Mouse (Mus musculus): ENCODE measurements at regions not wholly inside any gene's neighbourhood (a gene's known extent, or its start where the extent isn't known, plus 50 kb on each side); places are given as distances from the start of the nearest gene placed in this dataset.

DNA sequence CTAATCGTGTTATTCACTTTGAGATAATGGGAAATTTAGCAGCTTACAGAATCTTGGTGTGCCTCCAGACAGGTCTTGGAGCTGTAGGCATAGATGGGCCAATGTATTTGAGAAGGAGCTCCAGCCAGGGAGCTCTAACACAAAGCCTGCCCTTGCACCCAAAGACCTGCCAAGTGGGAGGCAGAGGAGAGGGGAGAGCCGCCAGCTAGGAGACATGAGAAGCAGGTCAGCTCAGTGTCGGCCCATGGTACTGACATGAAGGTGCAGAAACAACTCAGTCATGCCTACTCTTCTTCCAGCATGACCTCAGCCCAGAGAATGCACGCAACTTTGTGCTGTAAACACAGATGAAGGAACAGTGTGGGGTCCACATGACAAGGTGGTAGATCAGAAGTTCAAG, 128.8 kb downstream of the Ackr3 start:
- no peak overlapping the region for H3K27ac ChIP-seq (ENCODE audit: insufficient read depth, low read depth, low read length)
- DNase-seq, result no peak
- TF ChIP-seq POLR2A (IDR thresholded peaks at IDR 0.05; ENCODE audit: low read depth, low read length) (no peak), CTCF (conservative IDR thresholded peaks at IDR 0.05; ENCODE audit: insufficient read depth, insufficient read length, low read depth, low read length) (no peak)
- 91% methylated on average over 4 of the region's 4 CpGs for WGBS
- H3K36me3 ChIP-seq (ENCODE audit: control insufficient read depth, insufficient read depth, low read length), result no peaks in the 10 kb centered on the region
- H3K4me1 ChIP-seq (ENCODE audit: control insufficient read depth, insufficient read depth, low read length), result no peaks in the 10 kb centered on the region
- H3K27me3 ChIP-seq (replicated peaks; ENCODE audit: control insufficient read depth, insufficient read depth, low read length), result no peaks in the 10 kb centered on the region
- H3K4me3 ChIP-seq (ENCODE audit: insufficient read depth, low read depth, low read length), result no peak overlapping the region

DNA sequence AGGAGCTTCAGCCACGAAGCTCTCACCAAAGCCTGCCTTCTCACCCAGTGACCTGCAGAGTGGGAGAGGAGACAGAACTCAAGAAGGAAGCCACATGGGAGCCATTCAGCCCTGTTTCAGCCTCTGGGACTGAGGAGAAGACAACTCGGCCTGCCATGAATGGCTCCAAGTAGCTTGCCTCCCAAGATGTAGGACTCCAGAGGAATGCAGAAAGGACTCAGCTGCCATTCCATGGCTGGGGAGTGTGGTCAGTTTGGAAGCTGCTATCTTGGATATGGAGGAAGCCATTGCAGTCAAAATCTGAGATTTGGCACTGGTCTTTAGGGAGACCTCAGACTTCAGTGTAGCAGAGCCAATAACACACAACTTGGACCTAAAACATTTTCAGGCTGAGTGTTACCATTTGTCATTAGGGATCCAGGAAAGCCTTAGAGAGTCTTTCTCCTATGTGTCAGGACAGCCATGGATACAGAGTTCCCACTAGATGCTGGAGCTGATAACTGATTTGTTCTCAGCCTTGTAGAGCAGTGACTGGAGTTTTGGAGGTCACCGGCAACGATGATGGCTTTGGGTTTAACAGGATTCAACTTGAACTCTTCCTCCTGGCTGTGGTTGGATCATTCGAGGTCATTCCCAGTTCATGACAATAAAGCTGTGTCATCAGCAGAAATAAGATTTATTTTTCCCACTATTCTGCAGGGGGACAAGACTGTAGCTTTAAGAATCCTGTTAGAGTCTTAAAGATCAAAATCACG, 130.1 kb downstream of the Ackr3 start:
- Histone ChIP-seq H3K27ac (ENCODE audit: insufficient read depth, low read depth, low read length) (no peak overlapping the region), H3K36me3 (ENCODE audit: control insufficient read depth, insufficient read depth, low read length) (no peaks in the 10 kb centered on the region), H3K4me1 (ENCODE audit: control insufficient read depth, insufficient read depth, low read length) (no peaks in the 10 kb centered on the region), H3K4me3 (ENCODE audit: insufficient read depth, low read depth, low read length) (no peak overlapping the region), H3K27me3 (replicated peaks; ENCODE audit: control insufficient read depth, insufficient read depth, low read length) (no peaks in the 10 kb centered on the region)
- DNase-seq, result peak; percentile 32
- TF ChIP-seq POLR2A (IDR thresholded peaks at IDR 0.05; ENCODE audit: low read depth, low read length) (no peak), CTCF (conservative IDR thresholded peaks at IDR 0.05; ENCODE audit: insufficient read depth, insufficient read length, low read depth, low read length) (no peak)
- WGBS, result 68% methylated on average over 6 of the region's 6 CpGs

DNA sequence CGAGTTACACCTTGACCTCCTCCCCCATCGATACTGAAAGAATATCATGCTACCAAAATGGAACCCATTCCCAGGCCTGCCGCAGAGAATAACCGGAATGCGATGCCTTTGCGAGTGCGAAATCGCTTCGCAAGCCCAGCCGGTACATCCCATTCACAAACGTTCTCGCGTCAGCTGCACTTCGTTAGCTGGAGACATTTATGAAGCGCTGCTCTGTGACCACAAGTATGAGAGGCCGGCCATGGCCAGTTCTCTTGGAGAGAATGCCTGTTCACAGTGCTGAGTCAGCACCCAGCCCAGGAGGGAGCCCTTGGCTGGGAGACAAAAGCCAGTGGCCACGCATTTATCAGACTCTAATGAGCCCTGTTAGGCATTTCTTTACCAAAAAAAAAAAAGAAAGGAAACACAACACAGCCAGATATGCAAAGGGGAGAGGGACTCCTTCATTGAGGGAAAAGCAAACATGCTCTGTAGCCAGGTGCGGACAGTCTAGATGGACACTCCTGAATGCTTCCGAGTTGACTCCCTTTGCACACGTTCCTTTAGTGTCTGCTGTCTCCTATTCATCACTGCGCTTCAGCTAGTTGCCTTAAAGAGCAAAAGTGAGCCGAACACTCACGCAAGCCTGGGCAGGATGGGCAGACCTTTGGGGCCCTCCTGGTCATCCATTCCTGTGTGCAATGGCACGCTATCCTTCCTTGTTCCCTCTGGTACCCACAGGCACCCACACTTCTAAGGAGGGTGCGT, 131.4 kb downstream of the Ackr3 start:
- 38% methylated on average over 25 of the region's 25 CpGs for WGBS
- H3K27me3 ChIP-seq (replicated peaks; ENCODE audit: control insufficient read depth, insufficient read depth, low read length), result no peaks in the 10 kb centered on the region
- H3K4me3 ChIP-seq (ENCODE audit: insufficient read depth, low read depth, low read length), result no peak overlapping the region
- DNase-seq, result peak; percentile 84
- no peaks in the 10 kb centered on the region for H3K4me1 ChIP-seq (ENCODE audit: control insufficient read depth, insufficient read depth, low read length)
- TF ChIP-seq CTCF (conservative IDR thresholded peaks at IDR 0.05; ENCODE audit: insufficient read depth, insufficient read length, low read depth, low read length) (no peak), POLR2A (IDR thresholded peaks at IDR 0.05; ENCODE audit: low read depth, low read length) (no peak)
- no peak overlapping the region for H3K27ac ChIP-seq (ENCODE audit: insufficient read depth, low read depth, low read length)
- H3K36me3 ChIP-seq (ENCODE audit: control insufficient read depth, insufficient read depth, low read length), result no peaks in the 10 kb centered on the region

DNA sequence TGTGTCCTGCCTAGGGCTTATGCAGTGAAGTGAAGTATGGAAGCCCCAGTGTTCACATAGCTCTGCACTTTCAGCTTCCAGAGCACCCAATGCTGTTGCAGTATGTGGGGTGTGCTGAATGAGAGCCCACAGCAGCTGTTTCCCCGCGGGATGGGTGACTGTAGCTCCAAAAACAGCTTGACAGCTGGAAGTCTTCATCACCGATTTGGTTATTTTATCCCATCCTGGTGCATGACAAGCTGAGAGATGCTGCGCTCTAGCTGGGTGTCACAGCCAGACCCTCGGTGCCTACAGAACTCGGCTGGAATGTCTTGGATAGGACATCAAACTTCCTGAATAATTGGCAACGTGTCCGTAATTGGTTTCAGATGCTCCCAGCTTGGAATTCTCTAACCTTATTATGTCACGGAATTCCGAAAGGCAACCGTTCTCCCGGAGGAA, 134.1 kb downstream of the Ackr3 start:
- Histone ChIP-seq H3K27me3 (replicated peaks; ENCODE audit: control insufficient read depth, insufficient read depth, low read length) (no peaks in the 10 kb centered on the region), H3K27ac (ENCODE audit: insufficient read depth, low read depth, low read length) (no peak overlapping the region), H3K4me1 (ENCODE audit: control insufficient read depth, insufficient read depth, low read length) (no peaks in the 10 kb centered on the region), H3K36me3 (ENCODE audit: control insufficient read depth, insufficient read depth, low read length) (no peaks in the 10 kb centered on the region), H3K4me3 (ENCODE audit: insufficient read depth, low read depth, low read length) (no peak overlapping the region)
- WGBS, result 68% methylated on average over 12 of the region's 12 CpGs
- no peak for DNase-seq
- TF ChIP-seq CTCF (conservative IDR thresholded peaks at IDR 0.05; ENCODE audit: insufficient read depth, insufficient read length, low read depth, low read length) (no peak), POLR2A (IDR thresholded peaks at IDR 0.05; ENCODE audit: low read depth, low read length) (no peak)

DNA sequence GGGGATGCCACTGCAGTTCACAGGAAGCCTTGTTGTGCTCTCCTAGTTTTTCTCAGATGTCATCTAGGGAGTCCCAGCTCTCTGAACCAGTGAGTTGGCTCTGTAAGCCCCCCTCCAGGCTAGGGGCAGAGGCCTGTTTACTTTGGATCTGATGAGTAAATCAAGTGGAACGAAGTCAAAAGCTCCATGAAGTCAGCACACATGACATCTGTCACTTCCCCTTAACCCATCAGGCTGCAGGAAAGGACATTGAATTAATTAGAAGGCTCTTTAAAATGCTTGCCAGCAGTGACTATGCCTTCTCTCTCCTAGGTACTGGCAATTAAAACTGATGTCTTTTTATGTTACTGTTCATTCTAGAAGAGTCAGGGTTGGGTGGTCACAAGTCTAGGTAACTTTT, 138.6 kb downstream of the Ackr3 start:
- TF ChIP-seq POLR2A (IDR thresholded peaks at IDR 0.05; ENCODE audit: low read depth, low read length), result no peak
- no peak for TF ChIP-seq CTCF (conservative IDR thresholded peaks at IDR 0.05; ENCODE audit: insufficient read depth, insufficient read length, low read depth, low read length)
- no peaks in the 10 kb centered on the region; the same call in none of the 2 replicates for H3K4me1 ChIP-seq (ENCODE audit: control insufficient read depth, insufficient read depth, low read length)
- H3K4me3 ChIP-seq (ENCODE audit: insufficient read depth, low read depth, low read length), result no peak overlapping the region
- DNase-seq, result no peak
- H3K36me3 ChIP-seq (ENCODE audit: control insufficient read depth, insufficient read depth, low read length), result no peaks in the 10 kb centered on the region
- H3K27ac ChIP-seq (ENCODE audit: insufficient read depth, low read depth, low read length), result no peak overlapping the region
- no peaks in the 10 kb centered on the region for H3K27me3 ChIP-seq (replicated peaks; ENCODE audit: control insufficient read depth, insufficient read depth, low read length)
- WGBS, result 33% methylated on average over 1 of the region's 1 CpGs

DNA sequence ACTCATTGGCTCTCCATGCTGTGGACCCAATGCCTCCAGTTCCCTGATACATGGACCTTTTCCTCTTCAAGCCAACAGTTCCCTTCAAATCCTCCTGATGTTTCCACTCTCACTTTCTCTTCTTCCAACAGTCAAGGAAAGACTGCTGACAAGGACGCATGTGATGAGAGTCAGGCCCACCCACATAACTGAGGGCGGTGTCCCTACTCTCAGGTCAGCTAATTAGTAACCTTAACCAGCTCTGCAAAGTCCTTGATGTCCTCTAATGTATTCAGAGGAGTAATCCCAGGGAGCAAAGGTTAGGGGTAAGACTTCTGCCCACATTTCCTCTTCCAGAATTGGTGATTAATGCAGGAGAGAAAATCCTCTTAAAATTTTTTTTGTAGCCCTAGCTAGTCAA, 139.7 kb downstream of the Ackr3 start:
- H3K4me1 ChIP-seq (ENCODE audit: control insufficient read depth, insufficient read depth, low read length), result no peaks in the 10 kb centered on the region; the same call in none of the 2 replicates
- WGBS, result 50% methylated on average over 2 of the region's 2 CpGs

DNA sequence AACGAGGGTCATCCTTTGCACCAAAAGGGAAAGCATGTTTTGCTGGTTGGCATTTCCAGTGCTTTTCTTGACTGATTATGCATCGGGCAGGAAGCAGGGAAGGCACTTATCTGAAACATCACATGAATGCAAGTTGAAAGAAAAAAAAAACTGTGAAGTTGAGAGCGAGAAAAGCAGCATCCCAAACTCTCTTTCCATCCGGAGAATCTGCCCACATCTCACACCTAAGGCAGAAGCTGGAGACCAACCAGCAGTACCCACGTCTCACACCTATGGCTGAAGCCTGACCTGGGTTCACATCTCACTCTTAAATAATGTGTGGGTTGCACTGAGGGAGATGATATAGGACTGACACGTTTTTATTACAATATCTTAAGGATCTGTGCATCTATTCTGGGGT, 143.3 kb downstream of the Ackr3 start:
- H3K4me3 ChIP-seq (ENCODE audit: insufficient read depth, low read depth, low read length), result no peak overlapping the region
- no peaks in the 10 kb centered on the region for H3K36me3 ChIP-seq (ENCODE audit: control insufficient read depth, insufficient read depth, low read length)
- H3K27ac ChIP-seq (ENCODE audit: insufficient read depth, low read depth, low read length), result no peak overlapping the region
- no peak for TF ChIP-seq POLR2A (IDR thresholded peaks at IDR 0.05; ENCODE audit: low read depth, low read length)
- no peak for TF ChIP-seq CTCF (conservative IDR thresholded peaks at IDR 0.05; ENCODE audit: insufficient read depth, insufficient read length, low read depth, low read length)
- DNase-seq, result no peak
- H3K27me3 ChIP-seq (replicated peaks; ENCODE audit: control insufficient read depth, insufficient read depth, low read length), result no peaks in the 10 kb centered on the region
- 64% methylated on average over 6 of the region's 6 CpGs for WGBS
- H3K4me1 ChIP-seq (ENCODE audit: control insufficient read depth, insufficient read depth, low read length), result no peaks in the 10 kb centered on the region; the same call in none of the 2 replicates

More for the DNA sequence above, 139.7 kb downstream of the Ackr3 start:
- peak; percentile 72 for DNase-seq
- Histone ChIP-seq H3K27ac (ENCODE audit: insufficient read depth, low read depth, low read length) (no peak overlapping the region), H3K27me3 (replicated peaks; ENCODE audit: control insufficient read depth, insufficient read depth, low read length) (no peaks in the 10 kb centered on the region), H3K4me3 (ENCODE audit: insufficient read depth, low read depth, low read length) (no peak overlapping the region), H3K36me3 (ENCODE audit: control insufficient read depth, insufficient read depth, low read length) (no peaks in the 10 kb centered on the region)
- TF ChIP-seq POLR2A (IDR thresholded peaks at IDR 0.05; ENCODE audit: low read depth, low read length) (no peak), CTCF (conservative IDR thresholded peaks at IDR 0.05; ENCODE audit: insufficient read depth, insufficient read length, low read depth, low read length) (no peak)

All from kidney, adult 2 months (tissue).